Mouse (Mus musculus) kidney, adult 2 months (tissue): ENCODE results near the gene Unc80.

ENCODE experiments used
- CTCF ChIP-seq: fragments of 200-500 bp; conservative IDR thresholded peaks from 2 replicates; pipeline ENCODE4 v1.5.1; 2011; ENCODE audit warnings: low read depth, mild to moderate bottlenecking, control low read depth, low read length, moderate library complexity, mixed read lengths; ENCODE audit not compliant: insufficient read depth, insufficient read length
- POLR2A ChIP-seq: fragments of 200-500 bp; IDR thresholded peaks from one replicate; pipeline ENCODE4 v1.6.1; 2011; ENCODE audit warnings: low read depth, low read length, control low read depth

DNA sequence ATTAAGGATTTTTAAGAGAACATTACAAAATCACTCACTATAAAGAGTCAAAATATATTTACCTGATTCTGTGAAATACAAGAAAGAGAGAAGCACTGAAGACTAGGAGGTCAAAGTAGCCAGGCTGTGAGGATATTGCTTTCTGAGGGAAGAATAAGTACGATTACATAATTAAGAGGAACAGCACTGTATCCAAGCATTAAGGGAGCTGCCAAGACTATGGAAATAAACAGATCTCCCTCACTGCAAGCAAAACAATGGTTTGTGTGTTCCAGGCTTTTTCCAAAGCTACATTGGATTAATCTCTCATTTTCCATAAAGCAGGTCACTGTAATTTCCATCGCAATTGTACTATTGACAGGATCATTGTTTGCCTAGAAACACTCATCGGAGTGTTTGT, 14.6 kb downstream of the Unc80 start:
- TF ChIP-seq CTCF (no peak), POLR2A (no peak)
